Mouse (Mus musculus) E14TG2a.4 (cell line): ENCODE results near the gene Ccnyl1.
A peak's percentile ranks its signal among the peaks of the same experiment; 100 is the strongest.

Experiments used
- CTCF ChIP-seq: conservative IDR thresholded peaks from 2 replicates; pipeline ENCODE4 v1.5.1; 2014; ENCODE audit warnings: low read length
- NANOG ChIP-seq: IDR thresholded peaks from 2 replicates; pipeline ENCODE4 v1.6.1; 2014; ENCODE audit warnings: borderline replicate concordance, low read length, mixed read lengths
- POU5F1 ChIP-seq: IDR thresholded peaks from 2 replicates; pipeline ENCODE4 v1.6.1; 2014; ENCODE audit warnings: low read length, borderline replicate concordance

DNA sequence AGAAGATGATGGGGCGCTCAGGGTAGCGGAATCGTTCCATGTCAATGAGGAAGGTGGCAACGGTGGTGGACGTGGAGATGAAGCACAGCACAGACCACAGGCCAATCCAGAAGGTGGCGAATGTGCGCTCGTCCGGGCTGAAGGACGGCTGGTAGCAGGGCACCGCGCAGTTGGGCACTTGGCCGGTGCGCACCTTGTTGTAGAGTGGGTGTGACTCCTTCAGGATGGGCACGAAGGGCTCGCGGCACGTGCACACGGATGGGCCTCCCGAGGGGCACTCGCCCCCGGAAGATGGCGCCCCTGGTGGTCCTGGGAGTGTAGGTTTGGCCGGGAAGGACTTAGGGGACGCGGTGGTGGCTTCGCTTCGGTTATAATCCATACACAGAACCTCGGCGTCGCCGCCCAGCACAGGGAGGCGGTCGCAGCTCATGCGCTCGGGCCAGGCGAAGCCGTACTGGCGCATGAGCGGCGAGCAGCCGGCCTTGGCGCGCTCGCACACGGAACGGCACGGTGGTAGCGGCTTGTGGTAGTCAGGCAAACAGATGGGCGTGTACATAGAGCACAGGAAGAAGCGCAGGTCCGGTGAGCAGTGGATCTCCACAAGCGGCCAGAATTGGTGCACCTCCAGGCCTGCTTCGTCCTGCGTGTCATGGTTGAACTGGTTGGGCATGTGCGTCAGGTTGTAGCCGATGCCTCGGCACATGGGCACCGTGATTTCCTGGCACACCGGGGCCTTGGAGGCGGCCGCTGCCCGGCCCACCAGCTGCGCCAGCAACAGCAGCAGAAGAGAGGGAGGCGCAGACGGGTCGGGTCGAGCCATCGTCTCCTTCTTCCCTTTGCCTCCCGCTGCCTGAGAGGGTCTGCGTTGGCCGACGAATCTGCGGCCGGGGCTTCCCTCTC lies 45.8 kb downstream of the Ccnyl1 start:
- TF ChIP-seq CTCF (0 out of 2 replicates have a peak, but pooled peaks have one; percentile 6), POU5F1 (no peak), NANOG (no peak)
